Mouse (Mus musculus) heart, adult 2 months (tissue): ENCODE data around the gene Kif13a.

Source experiments
- CTCF ChIP-seq: fragments of 200-600 bp; IDR thresholded peaks from 2 replicates; pipeline ENCODE4 v1.8.1; 2022; ENCODE audit warnings: antibody characterized with exemption, mild to moderate bottlenecking, moderate library complexity
- POLR2A ChIP-seq: fragments of 200-500 bp; IDR thresholded peaks from 2 replicates; pipeline ENCODE4 v1.6.1; 2011; ENCODE audit warnings: mild to moderate bottlenecking, low read depth, low read length, control low read depth; ENCODE audit not compliant: insufficient read depth

DNA sequence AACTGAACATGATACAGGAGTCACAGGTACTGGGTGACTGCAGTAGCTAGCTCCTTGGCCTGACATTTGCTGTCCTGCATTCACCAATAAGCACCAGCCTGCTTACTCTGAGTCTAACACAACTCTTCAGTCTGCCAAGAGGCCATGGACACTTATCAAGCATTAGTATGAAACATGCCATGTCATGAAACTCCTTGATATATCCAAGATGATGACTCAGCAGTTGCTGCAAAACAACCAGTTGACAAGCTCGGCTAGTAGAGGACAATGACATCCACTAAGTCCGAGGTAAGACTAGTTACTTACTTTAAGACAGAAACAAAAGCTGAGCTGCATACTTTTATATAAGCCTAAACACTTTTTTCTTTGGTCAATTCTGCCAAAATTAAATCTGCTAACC lies 204.4 kb downstream of the Kif13a start:
- TF ChIP-seq CTCF (no peak), POLR2A (no peak)
